Mouse (Mus musculus): ENCODE results near the gene Mctp2.

GRCm38 (mm10) chr7:72215563-72216215 lies 90.7 kb downstream of the Mctp2 start:
- TF ChIP-seq POLR2A (IDR thresholded peaks at IDR 0.05; ENCODE audit: borderline replicate concordance, extremely low read depth, low read depth, low read length) (no peak), CTCF (IDR thresholded peaks at IDR 0.05; ENCODE audit: insufficient read depth, low read length) (no peak)
